Mouse (Mus musculus) stomach, embryonic 16.5 days (tissue): ENCODE measurements at regions not wholly inside any gene's neighbourhood (a gene's known extent, or its start where the extent isn't known, plus 50 kb on each side); places are given as distances from the start of the nearest gene placed in this dataset.

Experiments
- ATAC-seq: fragments of 200-750 bp; cut with Nextera tagmentation; 2 replicates; pipeline ENCODE4 v1.8.0; 2017; ENCODE audit warnings: moderate number of reproducible peaks, moderate TSS enrichment; ENCODE audit not compliant: insufficient read depth, low FRiP score
- H3K27ac ChIP-seq: fragments of 300-500 bp; sonication (generic); 2 replicates; pipeline ENCODE4 v1.5.1; 2014; ENCODE audit warnings: low read length
- H3K27me3 ChIP-seq: fragments of 300-500 bp; sonication (generic); 2 replicates; pipeline ENCODE4 v1.6.1; 2014; ENCODE audit warnings: low read length, control low read depth, mixed read lengths; ENCODE audit not compliant: control insufficient read depth, insufficient read depth
- H3K36me3 ChIP-seq: fragments of 300-500 bp; sonication (generic); 2 replicates; pipeline ENCODE4 v1.6.1; 2014; ENCODE audit warnings: low read length; ENCODE audit not compliant: control insufficient read depth, insufficient read depth
- H3K4me1 ChIP-seq: fragments of 300-500 bp; sonication (generic); 2 replicates; pipeline ENCODE4 v1.6.1; 2014; ENCODE audit warnings: low read length, control low read depth, mixed read lengths; ENCODE audit not compliant: control insufficient read depth, insufficient read depth
- H3K4me2 ChIP-seq: fragments of 300-500 bp; sonication (generic); 2 replicates; pipeline ENCODE4 v1.6.1; 2014; ENCODE audit warnings: low read depth, low read length, mixed read lengths
- H3K4me3 ChIP-seq: fragments of 300-500 bp; sonication (generic); replicated peaks from 2 replicates; pipeline ENCODE4 v1.5.1; 2014; ENCODE audit warnings: mild to moderate bottlenecking, low read length
- H3K9ac ChIP-seq: fragments of 300-500 bp; sonication (generic); 2 replicates; pipeline ENCODE4 v1.6.1; 2014; ENCODE audit warnings: low read length
- H3K9me3 ChIP-seq: fragments of 300-500 bp; sonication (generic); replicated peaks from 2 replicates; pipeline ENCODE4 v1.6.1; 2016; ENCODE audit warnings: low read length, control low read depth; ENCODE audit not compliant: control insufficient read depth
- WGBS: fragments of 180-500 bp; shearing (Covaris S2); extraction: QIAGEN DNeasy Blood & Tissue Kit; methylation state at CpG from one replicate; pipeline ENCODE4 v1.1.7; 2014; 5-methylcytosine and 5-hydroxymethylcytosine counted together

GRCm38 (mm10) chr13:16100253-16100652 is 88.6 kb downstream of the Inhba start:
- Histone ChIP-seq H3K36me3 (no peaks in the 10 kb centered on the region), H3K4me3 (no peak overlapping the region), H3K9me3 (peaks cover 19% of the 10 kb centered on the region), H3K4me1 (no peaks in the 10 kb centered on the region), H3K9ac (no peak overlapping the region), H3K27me3 (no peaks in the 10 kb centered on the region), H3K4me2 (no peak overlapping the region), H3K27ac (no peak overlapping the region)
- no peak for ATAC-seq
- WGBS, result 80% methylated on average over 12 of the region's 15 CpGs

GRCm38 (mm10) chr13:16114837-16115236 is 103.2 kb downstream of the Inhba start:
- Histone ChIP-seq H3K4me2 (no peak overlapping the region), H3K9me3 (no peaks in the 10 kb centered on the region), H3K9ac (no peak overlapping the region), H3K4me1 (no peaks in the 10 kb centered on the region), H3K4me3 (no peak overlapping the region), H3K27ac (no peak overlapping the region), H3K27me3 (no peaks in the 10 kb centered on the region), H3K36me3 (no peaks in the 10 kb centered on the region)
- no peak for ATAC-seq
- WGBS, result 39% methylated on average over 2 of the region's 2 CpGs

- no peak overlapping the region for H3K9ac ChIP-seq
- no peaks in the 10 kb centered on the region for H3K4me1 ChIP-seq
- H3K27me3 ChIP-seq, result no peaks in the 10 kb centered on the region
- no peak overlapping the region for H3K4me3 ChIP-seq
- H3K4me2 ChIP-seq, result no peak overlapping the region
- 0 out of 2 replicates have a peak, but pooled peaks have one; percentile 17 for ATAC-seq
- no peaks in the 10 kb centered on the region for H3K36me3 ChIP-seq
- H3K9me3 ChIP-seq, result no peaks in the 10 kb centered on the region
- no peak overlapping the region for H3K27ac ChIP-seq
These were observed 135.0 kb downstream of the Inhba start for GRCm38 (mm10) chr13:16146686-16147085.

- H3K9me3 ChIP-seq, result no peaks in the 10 kb centered on the region
- H3K4me1 ChIP-seq, result no peaks in the 10 kb centered on the region
- no peak overlapping the region for H3K4me2 ChIP-seq
- ATAC-seq, result no peak
- no peak overlapping the region for H3K27ac ChIP-seq
- H3K36me3 ChIP-seq, result no peaks in the 10 kb centered on the region
- no peaks in the 10 kb centered on the region for H3K27me3 ChIP-seq
- H3K4me3 ChIP-seq, result no peak overlapping the region
- H3K9ac ChIP-seq, result no peak overlapping the region
- WGBS, result 86% methylated on average over 1 of the region's 1 CpGs
These were observed 143.3 kb downstream of the Inhba start for GRCm38 (mm10) chr13:16154926-16155325.

GRCm38 (mm10) chr13:16165204-16165894 is 153.7 kb downstream of the Inhba start:
- 57% methylated on average over 5 of the region's 5 CpGs for WGBS
- H3K9ac ChIP-seq, result no peak overlapping the region
- no peaks in the 10 kb centered on the region for H3K9me3 ChIP-seq
- H3K4me1 ChIP-seq, result no peaks in the 10 kb centered on the region
- no peak overlapping the region for H3K4me3 ChIP-seq
- no peaks in the 10 kb centered on the region for H3K36me3 ChIP-seq
- no peak overlapping the region for H3K4me2 ChIP-seq
- H3K27me3 ChIP-seq, result no peaks in the 10 kb centered on the region
- no peak for ATAC-seq
- no peak overlapping the region for H3K27ac ChIP-seq

- H3K9ac ChIP-seq, result no peak overlapping the region
- 83% methylated on average over 1 of the region's 1 CpGs for WGBS
These were observed 185.0 kb downstream of the Inhba start for GRCm38 (mm10) chr13:16196692-16197091.

GRCm38 (mm10) chr13:16200046-16200445 is 188.4 kb downstream of the Inhba start:
- H3K27ac ChIP-seq, result no peak overlapping the region
- 71% methylated on average over 1 of the region's 1 CpGs for WGBS
- ATAC-seq, result no peak
- H3K27me3 ChIP-seq, result no peaks in the 10 kb centered on the region
- no peak overlapping the region for H3K4me2 ChIP-seq
- H3K4me1 ChIP-seq, result no peaks in the 10 kb centered on the region
- H3K4me3 ChIP-seq, result no peak overlapping the region
- no peaks in the 10 kb centered on the region for H3K36me3 ChIP-seq
- no peaks in the 10 kb centered on the region for H3K9me3 ChIP-seq
- no peak overlapping the region for H3K9ac ChIP-seq

More at GRCm38 (mm10) chr13:16196692-16197091, 185.0 kb downstream of the Inhba start:
- H3K4me2 ChIP-seq, result no peak overlapping the region
- H3K4me3 ChIP-seq, result no peak overlapping the region
- H3K27me3 ChIP-seq, result no peaks in the 10 kb centered on the region
- no peak overlapping the region for H3K27ac ChIP-seq
- H3K36me3 ChIP-seq, result no peaks in the 10 kb centered on the region
- H3K4me1 ChIP-seq, result no peaks in the 10 kb centered on the region
- no peaks in the 10 kb centered on the region for H3K9me3 ChIP-seq
- ATAC-seq, result no peak

GRCm38 (mm10) chr13:16203147-16203546 is 191.5 kb downstream of the Inhba start:
- no peak overlapping the region for H3K9ac ChIP-seq
- H3K4me2 ChIP-seq, result no peak overlapping the region
- no peaks in the 10 kb centered on the region for H3K9me3 ChIP-seq
- H3K36me3 ChIP-seq, result no peaks in the 10 kb centered on the region
- WGBS, result 65% methylated on average over 3 of the region's 3 CpGs
- no peaks in the 10 kb centered on the region for H3K27me3 ChIP-seq
- ATAC-seq, result no peak
- H3K4me3 ChIP-seq, result no peak overlapping the region
- H3K4me1 ChIP-seq, result no peaks in the 10 kb centered on the region
- H3K27ac ChIP-seq, result no peak overlapping the region

- Histone ChIP-seq H3K27ac (no peak overlapping the region), H3K9ac (no peak overlapping the region), H3K4me3 (no peak overlapping the region), H3K4me2 (no peak overlapping the region), H3K4me1 (no peaks in the 10 kb centered on the region), H3K27me3 (no peaks in the 10 kb centered on the region), H3K36me3 (no peaks in the 10 kb centered on the region), H3K9me3 (no peaks in the 10 kb centered on the region)
- WGBS, result 82% methylated on average over 5 of the region's 5 CpGs
- no peak for ATAC-seq
These were observed 192.4 kb downstream of the Inhba start for GRCm38 (mm10) chr13:16204097-16204496.
